Mouse (Mus musculus) lung, postnatal 0 days (tissue): ENCODE data around the gene Ggta1.

Source experiments
- CTCF ChIP-seq: IDR thresholded peaks from 2 replicates; pipeline ENCODE4 v1.5.1; 2016; ENCODE audit warnings: antibody characterized with exemption, mild to moderate bottlenecking
- EP300 ChIP-seq: IDR thresholded peaks from 2 replicates; pipeline ENCODE4 v1.6.1; 2016; ENCODE audit warnings: antibody characterized with exemption, mild to moderate bottlenecking, control low read depth

DNA sequence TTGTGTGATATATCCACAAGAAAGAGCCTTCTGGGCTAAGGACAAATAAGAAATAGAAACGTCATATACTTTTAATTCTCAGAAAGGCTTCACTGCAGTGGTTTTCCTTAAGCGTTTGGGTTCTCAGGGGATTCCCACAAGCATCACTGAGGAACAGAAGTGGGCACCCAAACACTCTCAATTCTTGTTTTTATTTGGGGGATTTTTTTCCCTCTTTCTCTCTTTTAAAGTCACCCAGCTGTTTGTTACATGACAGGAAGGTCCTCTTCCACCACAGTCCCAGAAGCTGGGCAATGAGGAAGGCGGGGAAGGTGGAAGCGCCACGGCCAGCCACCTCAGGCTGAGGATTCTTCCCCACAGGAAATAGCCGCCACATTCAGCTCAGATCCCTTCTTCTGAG, 46.6 kb downstream of the Ggta1 start:
- TF ChIP-seq CTCF (no peak), EP300 (no peak)
